Mouse (Mus musculus): ENCODE data around the gene Arhgap33. TPM values are rescaled to one million over a fixed set of nuclear protein-coding genes. Genes with fewer than 3 reads are reported as not detected.
"Not testable (repeated sequence)": the region's sequence is repeated elsewhere in the genome, so short reads cannot be mapped to it uniquely, and the experiment has no call there.

The Arhgap33 gene
- polyA plus RNA-seq, 1 experiment: not detected

GRCm38 (mm10) chr7:30520856-30521255 lies 14.0 kb downstream of the Arhgap33 start:
- Histone ChIP-seq H3K27ac (ENCODE audit: insufficient read depth, low read depth, low read length) (no peak overlapping the region), H3K4me3 (ENCODE audit: insufficient read depth, low read depth, low read length) (no peak overlapping the region), H3K4me1 (ENCODE audit: control insufficient read depth, insufficient read depth, low read length) (peaks cover 1% of the 10 kb centered on the region; the same call in 1 of the 2 replicates)
- WGBS: 50% methylated on average over 5 of the region's 5 CpGs
- TF ChIP-seq CTCF (IDR thresholded peaks at IDR 0.05; ENCODE audit: insufficient read depth, low read depth, low read length) (no peak), POLR2A (IDR thresholded peaks at IDR 0.05; ENCODE audit: insufficient read depth, low read depth, low read length) (no peak)

DNA sequence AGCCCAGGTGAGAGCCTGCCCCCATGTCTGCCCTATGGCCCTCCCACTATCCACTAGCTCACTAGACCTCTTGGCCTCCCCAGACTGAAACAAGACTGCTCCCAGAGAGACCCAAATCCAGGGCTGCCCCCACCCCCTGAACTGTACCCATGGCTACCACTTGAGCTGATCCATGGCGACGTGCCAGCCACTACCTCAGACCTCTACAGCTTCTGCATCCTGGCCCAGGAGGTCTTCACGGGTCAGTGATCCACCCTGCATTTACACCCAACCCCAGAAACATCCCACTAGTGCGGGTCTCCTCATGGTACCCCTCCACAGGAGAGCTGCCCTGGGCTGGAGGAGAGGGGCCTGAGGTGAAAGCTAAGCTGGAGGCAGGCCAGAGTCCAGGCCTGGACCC lies 14.5 kb downstream of the Arhgap33 start:
- WGBS: 47% methylated on average over 4 of the region's 4 CpGs
- Histone ChIP-seq H3K4me1 (ENCODE audit: control insufficient read depth, insufficient read depth, low read length) (no peaks in the 10 kb centered on the region), H3K4me3 (ENCODE audit: insufficient read depth, low read depth, low read length) (no peak overlapping the region), H3K27ac (ENCODE audit: insufficient read depth, low read depth, low read length) (no peak overlapping the region)
- TF ChIP-seq CTCF (IDR thresholded peaks at IDR 0.05; ENCODE audit: insufficient read depth, low read depth, low read length) (no peak), POLR2A (IDR thresholded peaks at IDR 0.05; ENCODE audit: insufficient read depth, low read depth, low read length) (no peak)

DNA sequence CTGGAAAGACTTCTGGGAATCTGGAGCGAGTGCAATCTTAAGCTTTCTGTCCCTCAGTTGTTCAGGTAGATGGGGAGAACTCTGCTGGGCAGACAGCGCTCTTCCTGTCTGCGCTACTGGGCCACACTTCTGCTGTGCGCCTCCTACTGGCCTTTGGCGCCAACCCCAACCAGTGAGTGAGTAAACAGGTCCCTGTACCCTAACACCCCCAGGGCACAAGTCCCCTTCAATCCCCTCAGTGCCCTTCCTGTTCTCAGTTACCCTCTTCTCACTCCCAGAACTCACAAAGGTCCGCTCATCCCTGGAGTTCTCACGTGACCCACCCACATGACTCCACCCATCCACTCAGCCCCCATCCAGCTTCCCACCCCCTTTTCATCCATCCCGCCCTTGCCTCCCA lies 16.5 kb downstream of the Arhgap33 start:
- TF ChIP-seq CTCF (IDR thresholded peaks at IDR 0.05; ENCODE audit: insufficient read depth, low read depth, low read length): no peak
- TF ChIP-seq POLR2A (IDR thresholded peaks at IDR 0.05; ENCODE audit: insufficient read depth, low read depth, low read length): no peak
- Histone ChIP-seq H3K4me1 (ENCODE audit: control insufficient read depth, insufficient read depth, low read length) (no peaks in the 10 kb centered on the region), H3K4me3 (ENCODE audit: insufficient read depth, low read depth, low read length) (no peak overlapping the region), H3K27ac (ENCODE audit: insufficient read depth, low read depth, low read length) (no peak overlapping the region)
- 50% methylated on average over 8 of the region's 8 CpGs for WGBS

DNA sequence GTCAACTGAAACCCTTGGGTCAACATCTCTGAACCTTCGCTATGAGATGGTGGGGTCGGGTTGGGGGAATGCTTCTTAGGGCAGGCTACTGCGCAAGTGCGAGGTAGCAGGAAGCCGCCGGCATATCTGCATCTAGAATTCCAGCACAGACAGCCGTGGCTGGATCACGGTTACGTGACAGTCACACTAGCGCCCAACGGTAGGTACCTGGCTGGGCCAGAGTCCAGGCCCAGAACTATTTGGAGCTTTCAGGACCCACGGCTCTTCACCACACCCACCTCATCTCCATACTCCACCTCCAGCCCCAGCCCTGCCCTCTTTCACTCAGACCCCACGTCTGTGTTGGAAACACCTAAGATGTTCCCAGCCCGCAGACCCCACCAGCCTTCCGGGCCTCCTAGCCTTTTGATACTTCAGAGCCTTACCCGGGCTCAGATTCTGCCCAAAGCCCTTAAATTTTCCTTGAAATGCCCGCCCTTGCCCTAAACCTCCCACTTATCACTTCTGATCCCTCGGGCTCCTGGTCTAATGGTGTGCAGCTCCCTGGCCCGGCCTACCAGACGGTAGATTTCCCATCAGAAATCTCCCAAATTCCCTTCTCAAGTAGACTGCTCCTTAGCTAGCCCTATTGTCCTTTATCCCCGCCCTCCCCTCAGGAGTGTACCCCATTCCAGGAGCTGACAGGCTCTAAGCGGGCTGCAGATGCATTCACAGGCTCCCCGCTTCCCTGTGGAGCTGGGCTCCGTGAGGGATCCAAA lies 19.7 kb downstream of the Arhgap33 start:
- no peak for TF ChIP-seq CTCF (IDR thresholded peaks at IDR 0.05; ENCODE audit: insufficient read depth, low read depth, low read length)
- TF ChIP-seq POLR2A (IDR thresholded peaks at IDR 0.05; ENCODE audit: insufficient read depth, low read depth, low read length): no peak
- WGBS: 74% methylated on average over 24 of the region's 24 CpGs
- Histone ChIP-seq H3K27ac (ENCODE audit: insufficient read depth, low read depth, low read length) (no peak overlapping the region), H3K4me3 (ENCODE audit: insufficient read depth, low read depth, low read length) (no peak overlapping the region), H3K4me1 (ENCODE audit: control insufficient read depth, insufficient read depth, low read length) (no peaks in the 10 kb centered on the region)

- Histone ChIP-seq H3K4me1 (ENCODE audit: control insufficient read depth, insufficient read depth, low read length) (no peaks in the 10 kb centered on the region), H3K4me3 (ENCODE audit: insufficient read depth, low read depth, low read length) (no peak overlapping the region), H3K27ac (ENCODE audit: insufficient read depth, low read depth, low read length) (no peak overlapping the region)
- TF ChIP-seq POLR2A (IDR thresholded peaks at IDR 0.05; ENCODE audit: insufficient read depth, low read depth, low read length) (no peak), CTCF (IDR thresholded peaks at IDR 0.05; ENCODE audit: insufficient read depth, low read depth, low read length) (no peak)
- 61% methylated on average over 4 of the region's 4 CpGs for WGBS
Measured at GRCm38 (mm10) chr7:30508061-30508460, 26.8 kb downstream of the Arhgap33 start.

GRCm38 (mm10) chr7:30501159-30501558 lies 33.7 kb downstream of the Arhgap33 start:
- H3K27ac ChIP-seq (ENCODE audit: insufficient read depth, low read depth, low read length); H3K4me3 ChIP-seq (ENCODE audit: insufficient read depth, low read depth, low read length); H3K4me1 ChIP-seq (ENCODE audit: control insufficient read depth, insufficient read depth, low read length): not testable (repeated sequence)
- WGBS: 66% methylated on average over 5 of the region's 5 CpGs

- H3K4me1 ChIP-seq (ENCODE audit: control insufficient read depth, insufficient read depth, low read length); H3K27ac ChIP-seq (ENCODE audit: insufficient read depth, low read depth, low read length); H3K4me3 ChIP-seq (ENCODE audit: insufficient read depth, low read depth, low read length): not testable (repeated sequence)
- WGBS: 52% methylated on average over 5 of the region's 5 CpGs
Measured at GRCm38 (mm10) chr7:30495506-30496042, 39.3 kb downstream of the Arhgap33 start.

GRCm38 (mm10) chr7:30493401-30493931 lies 41.4 kb downstream of the Arhgap33 start, which contains the start of gene Prodh2:
Gene Prodh2 (plus strand): TSS chr7:30493622.
- H3K4me3 ChIP-seq (ENCODE audit: insufficient read depth, low read depth, low read length): no peak within 1 kb of the TSS
- TF ChIP-seq POLR2A (IDR thresholded peaks at IDR 0.05; ENCODE audit: insufficient read depth, low read depth, low read length) (no peak), CTCF (IDR thresholded peaks at IDR 0.05; ENCODE audit: insufficient read depth, low read depth, low read length) (no peak)
- H3K27ac ChIP-seq (ENCODE audit: insufficient read depth, low read depth, low read length): no peak within 1 kb of the TSS
- H3K4me1 ChIP-seq (ENCODE audit: control insufficient read depth, insufficient read depth, low read length): no peaks in the 10 kb centered on the region
- WGBS: 69% methylated on average over 11 of the region's 11 CpGs

DNA sequence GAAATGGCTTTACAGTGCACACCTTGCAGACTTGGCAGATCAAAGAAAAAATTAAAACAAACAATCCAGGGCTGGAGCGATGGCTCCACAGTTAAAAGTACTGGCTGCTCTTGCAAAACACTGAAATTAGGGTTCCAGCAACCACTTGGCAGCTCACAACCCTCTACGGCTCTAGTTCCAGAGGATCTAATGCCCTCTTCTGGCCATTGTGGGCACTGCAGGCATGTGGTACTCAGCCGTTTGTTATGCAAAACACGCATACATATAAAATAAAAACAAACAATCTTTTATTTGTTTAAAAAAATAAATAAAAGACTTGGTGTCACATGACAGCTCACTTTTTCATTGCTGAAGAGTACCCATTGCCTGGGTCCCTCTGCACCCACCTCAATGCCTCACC lies 42.1 kb downstream of the Arhgap33 start:
- WGBS: 12% methylated on average over 4 of the region's 4 CpGs
- H3K27ac ChIP-seq (ENCODE audit: insufficient read depth, low read depth, low read length): no peak overlapping the region
- no peak overlapping the region for H3K4me3 ChIP-seq (ENCODE audit: insufficient read depth, low read depth, low read length)
- TF ChIP-seq CTCF (IDR thresholded peaks at IDR 0.05; ENCODE audit: insufficient read depth, low read depth, low read length): peak; percentile 19; the same call in 1 of the 2 replicates
- TF ChIP-seq POLR2A (IDR thresholded peaks at IDR 0.05; ENCODE audit: insufficient read depth, low read depth, low read length): no peak
- H3K4me1 ChIP-seq (ENCODE audit: control insufficient read depth, insufficient read depth, low read length): no peaks in the 10 kb centered on the region

Data from olfactory bulb, adult 2 months (tissue).